Mouse (Mus musculus): ENCODE data around the gene Fam171a2. TPM values are rescaled to one million over a fixed set of nuclear protein-coding genes. Genes with fewer than 3 reads are reported as not detected.
A peak's percentile ranks its signal among the peaks of the same experiment; 100 is the strongest.
"Not testable (repeated sequence)": the region's sequence is repeated elsewhere in the genome, so short reads cannot be mapped to it uniquely, and the experiment has no call there.

The Fam171a2 gene
- total RNA-seq, 2 experiments from 2014 or later, result 1.6 to 2.7 TPM

DNA sequence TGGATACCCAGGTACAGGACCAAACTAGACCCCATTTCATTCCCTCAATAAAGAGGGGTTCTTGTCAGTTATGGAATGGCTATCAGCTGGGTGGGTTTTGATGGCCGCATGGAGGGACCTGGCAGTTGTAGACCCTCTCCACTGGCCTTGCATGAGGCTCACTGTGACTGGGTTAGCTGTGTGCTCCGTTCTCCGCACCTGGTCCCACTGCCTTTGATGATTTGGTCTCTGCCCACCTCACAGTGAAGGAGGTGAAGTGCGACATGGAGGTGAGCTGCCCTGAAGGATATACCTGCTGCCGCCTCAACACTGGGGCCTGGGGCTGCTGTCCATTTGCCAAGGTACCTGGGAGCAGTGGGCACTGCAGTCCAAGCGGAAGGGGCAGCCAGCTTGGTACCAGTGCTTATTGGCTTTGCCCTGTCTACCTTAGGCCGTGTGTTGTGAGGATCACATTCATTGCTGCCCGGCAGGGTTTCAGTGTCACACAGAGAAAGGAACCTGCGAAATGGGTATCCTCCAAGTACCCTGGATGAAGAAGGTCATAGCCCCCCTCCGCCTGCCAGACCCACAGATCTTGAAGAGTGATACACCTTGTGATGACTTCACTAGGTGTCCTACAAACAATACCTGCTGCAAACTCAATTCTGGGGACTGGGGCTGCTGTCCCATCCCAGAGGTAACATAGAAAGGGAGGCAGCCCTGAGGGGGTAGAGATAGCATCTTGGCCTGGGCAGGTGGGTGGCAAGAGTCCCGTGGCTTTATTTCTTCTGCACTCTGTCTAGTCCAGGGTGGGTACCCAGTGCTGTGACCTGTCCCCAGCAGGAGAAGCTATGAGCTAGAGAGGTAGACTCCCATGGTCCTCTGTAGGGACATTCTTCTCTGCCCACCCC is 12.4 kb downstream of the Fam171a2 start:
- no peak for DNase-seq

DNA sequence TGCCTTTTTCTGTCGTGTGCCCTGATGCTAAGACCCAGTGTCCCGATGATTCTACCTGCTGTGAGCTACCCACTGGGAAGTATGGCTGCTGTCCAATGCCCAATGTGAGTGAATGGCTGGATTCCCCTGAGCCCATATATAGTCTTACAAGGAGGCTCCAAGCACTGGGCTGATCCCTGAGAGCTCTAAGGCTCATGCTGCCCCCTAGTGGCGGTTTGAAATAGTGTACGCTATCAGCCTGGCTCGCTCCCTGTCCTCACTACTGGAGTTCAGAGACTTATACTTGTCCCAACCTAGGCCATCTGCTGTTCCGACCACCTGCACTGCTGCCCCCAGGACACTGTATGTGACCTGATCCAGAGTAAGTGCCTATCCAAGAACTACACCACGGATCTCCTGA is 13.1 kb downstream of the Fam171a2 start:
- peak; percentile 69 for DNase-seq

DNA sequence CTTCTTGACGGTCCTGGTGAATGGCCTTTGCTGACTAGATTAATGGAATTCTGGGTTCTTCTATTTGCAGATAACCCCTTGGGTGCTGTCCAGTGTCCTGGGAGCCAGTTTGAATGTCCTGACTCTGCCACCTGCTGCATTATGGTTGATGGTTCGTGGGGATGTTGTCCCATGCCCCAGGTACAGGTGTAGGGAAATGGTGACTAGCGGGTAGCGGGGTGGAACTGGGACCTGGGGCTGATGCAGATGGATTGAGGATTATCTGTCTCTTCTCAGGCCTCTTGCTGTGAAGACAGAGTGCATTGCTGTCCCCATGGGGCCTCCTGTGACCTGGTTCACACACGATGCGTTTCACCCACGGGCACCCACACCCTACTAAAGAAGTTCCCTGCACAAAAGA is 13.6 kb downstream of the Fam171a2 start:
- no peak for DNase-seq

DNA sequence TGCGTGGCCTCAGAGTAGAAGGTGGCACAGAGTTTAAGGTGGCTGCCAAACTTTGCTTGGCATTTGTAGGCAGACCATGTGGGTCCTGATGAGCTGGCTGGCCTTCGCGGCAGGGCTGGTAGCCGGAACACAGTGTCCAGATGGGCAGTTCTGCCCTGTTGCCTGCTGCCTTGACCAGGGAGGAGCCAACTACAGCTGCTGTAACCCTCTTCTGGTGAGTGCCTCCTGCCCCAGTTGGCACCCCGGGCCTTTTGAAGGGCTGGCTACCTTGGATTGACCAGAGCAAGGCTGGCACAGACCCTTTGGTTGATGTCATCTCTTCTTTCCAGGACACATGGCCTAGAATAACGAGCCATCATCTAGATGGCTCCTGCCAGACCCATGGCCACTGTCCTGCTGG is 14.6 kb downstream of the Fam171a2 start:
- DNase-seq, result peak; percentile 92

DNA sequence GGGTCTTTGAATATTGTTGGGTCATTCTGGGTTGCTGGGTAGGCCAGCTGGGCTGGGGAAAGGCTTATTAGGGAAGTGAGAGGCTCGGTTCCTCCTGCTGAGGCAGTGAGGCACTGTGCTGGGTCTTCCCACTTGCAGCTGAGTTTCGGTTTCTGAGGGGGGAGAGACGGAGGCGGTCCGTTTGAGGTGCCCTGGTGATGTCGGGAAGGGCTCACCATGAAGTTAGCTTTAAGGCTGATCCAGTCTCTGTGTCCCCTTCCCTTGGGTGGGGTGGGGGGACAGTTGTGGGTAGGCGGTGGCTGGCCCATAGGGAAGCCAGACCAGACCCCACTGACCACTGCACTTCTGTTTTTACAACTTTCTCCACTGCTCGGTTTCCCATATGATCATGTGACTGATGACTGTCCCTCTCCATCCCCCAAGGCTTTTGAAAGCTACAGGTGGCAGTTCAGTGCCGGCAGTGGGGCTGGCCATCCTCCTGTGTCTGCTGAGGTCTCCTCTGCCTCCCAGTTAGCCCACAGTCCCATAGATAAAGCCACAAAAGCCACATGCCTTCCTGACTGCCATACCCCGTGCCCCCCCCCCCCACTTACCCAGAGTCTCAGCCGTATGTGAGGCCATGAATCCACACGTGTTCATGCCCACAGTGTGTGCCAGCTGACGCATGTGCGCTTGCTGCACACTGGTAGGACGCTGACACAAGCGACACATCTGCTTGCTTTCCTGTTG is 15.2 kb downstream of the Fam171a2 start:
- DNase-seq, result peak; percentile 24

DNA sequence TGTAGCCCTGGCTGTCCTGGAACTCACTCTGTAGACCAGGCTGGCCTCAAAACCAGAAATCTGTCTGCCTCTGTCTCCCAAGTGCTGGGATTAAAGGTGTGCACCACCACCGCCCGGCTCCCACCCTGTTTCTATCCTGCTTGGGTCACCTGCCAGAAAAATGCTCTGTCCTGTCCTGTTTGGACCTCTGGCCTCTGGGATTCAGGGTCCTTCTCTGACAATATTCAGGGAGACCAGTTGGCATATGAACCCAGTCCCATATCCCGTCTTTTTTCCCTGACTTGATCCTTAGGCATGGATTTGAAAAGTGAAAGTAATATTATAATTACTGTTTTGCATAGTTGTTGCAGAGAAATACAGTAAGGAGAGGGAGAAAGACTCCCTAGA is 15.8 kb downstream of the Fam171a2 start:
- DNase-seq, result no peak

DNA sequence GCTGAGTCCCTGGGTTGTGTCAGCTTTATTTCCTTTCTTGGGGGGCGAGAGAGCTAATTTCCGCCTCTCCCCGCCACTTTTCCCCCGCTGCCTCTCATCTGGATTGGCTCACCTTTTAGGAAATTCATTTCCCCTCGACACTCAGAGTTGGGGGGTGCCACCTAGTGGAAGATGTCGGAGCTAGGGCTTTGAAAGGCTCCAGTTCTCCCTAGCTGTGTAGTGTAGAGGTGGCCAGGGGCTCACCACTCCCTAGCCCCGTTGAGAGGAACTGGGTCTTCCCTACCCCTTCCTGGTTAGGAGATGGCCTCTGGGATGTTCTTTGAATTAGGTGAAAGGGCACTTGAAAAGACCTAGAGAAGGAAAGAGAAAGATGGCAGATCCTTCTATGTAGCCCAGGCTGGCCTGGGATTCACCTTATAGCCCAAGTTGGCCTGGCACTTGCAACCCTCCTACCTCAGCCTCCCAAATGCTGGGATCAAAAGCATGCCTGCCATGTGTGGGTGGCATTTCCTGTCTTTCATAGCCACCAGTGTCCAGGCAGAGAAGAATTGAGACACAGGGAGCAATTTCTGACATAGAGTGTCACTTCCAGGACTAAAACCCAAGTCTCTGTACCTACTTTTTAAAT is 16.4 kb downstream of the Fam171a2 start:
- peak; percentile 69 for DNase-seq

DNA sequence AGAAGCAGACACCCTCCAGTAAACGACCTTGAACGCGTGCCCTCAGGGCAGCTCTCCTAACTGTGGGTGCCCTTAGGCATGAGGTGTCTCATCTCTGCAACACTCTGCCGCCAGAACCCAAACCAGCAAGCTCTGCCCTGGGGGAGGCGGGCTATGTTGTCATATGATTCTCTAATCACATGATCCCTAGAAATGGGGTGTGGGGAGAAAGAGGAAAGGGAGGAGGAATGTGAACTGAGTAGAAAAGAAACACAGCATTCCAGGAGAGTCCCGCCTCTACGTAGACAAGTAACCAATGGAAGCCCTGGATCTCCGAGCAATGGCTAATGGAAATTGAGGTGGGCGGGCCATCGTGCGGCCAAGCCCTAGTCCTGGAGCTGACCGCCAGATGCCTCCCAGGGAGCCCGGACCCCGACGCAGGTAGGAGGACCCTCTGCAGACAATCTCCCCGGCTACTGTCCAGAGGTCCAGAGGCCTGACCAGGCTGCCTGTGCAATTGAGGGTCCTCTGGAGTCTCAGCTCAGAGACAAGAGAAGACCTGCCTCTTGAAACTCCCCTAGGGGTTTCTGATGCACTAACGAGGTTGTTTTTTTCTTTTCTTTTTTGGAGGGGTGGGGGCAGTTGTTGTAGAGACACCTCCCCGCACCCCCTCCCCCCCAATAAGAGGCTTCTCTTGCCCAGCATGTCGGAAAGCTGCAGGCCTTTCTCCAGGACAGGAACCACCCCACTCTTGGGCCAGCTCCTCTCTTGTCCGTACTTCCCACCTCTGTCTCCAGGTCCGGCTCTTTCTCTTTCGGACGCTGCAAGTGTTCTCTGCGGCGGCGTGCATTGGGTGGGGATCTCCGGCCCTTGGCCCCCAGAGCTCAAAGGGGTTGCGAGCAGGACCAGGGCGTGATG is 17.1 kb downstream of the Fam171a2 start, which contains the start of gene Grn:
Grn (plus strand) TSS at position 195 of the 897 bp plus-strand sequence.
- DNase-seq, result peak; percentile 90

DNA sequence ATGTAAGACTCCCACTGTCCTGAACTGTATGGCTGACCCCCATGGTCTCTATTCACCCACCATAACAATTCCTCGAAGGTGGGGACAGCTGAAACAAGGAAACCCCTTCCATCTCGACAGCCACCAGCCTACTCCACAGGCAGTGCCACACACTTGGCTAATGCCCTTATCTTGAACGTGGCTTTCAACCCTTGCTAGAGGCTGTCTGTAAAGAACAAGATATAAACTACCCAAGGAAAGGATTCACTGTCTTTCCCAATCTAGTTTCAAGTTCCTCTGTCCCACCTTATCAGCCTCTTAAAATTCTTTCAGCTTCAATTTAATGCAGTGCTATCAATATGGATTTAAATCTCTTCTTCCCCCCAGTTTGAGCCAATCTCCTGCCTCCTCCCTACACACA is 17.9 kb downstream of the Fam171a2 start:
- DNase-seq, result no peak

DNA sequence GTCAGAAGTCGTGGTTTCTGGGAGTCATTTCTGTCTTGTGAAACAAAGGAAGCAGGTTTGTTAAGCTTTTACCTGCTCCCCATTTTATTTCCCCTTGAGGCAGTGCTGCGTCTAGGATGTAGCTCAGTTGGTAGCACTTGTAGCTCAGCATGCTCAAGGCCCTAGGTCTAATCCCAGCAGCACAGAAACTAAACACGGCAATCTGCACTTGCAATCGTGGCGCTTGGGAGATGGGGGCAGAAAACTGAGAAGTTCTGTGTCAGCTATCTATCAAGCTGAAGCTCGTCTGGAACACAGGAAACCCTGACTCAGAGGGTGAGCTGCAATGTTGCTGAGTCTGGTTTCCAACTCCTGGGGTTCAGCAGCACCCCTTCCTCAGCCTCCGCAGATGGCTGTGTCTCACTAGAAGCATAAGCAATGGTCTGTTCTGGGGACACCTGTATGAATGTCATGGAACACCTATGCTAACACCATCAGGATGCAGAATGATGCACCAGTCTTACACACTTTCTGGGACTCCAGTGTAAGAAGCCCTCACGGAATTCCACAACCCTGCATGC is 18.4 kb downstream of the Fam171a2 start:
- DNase-seq, result no peak

DNA sequence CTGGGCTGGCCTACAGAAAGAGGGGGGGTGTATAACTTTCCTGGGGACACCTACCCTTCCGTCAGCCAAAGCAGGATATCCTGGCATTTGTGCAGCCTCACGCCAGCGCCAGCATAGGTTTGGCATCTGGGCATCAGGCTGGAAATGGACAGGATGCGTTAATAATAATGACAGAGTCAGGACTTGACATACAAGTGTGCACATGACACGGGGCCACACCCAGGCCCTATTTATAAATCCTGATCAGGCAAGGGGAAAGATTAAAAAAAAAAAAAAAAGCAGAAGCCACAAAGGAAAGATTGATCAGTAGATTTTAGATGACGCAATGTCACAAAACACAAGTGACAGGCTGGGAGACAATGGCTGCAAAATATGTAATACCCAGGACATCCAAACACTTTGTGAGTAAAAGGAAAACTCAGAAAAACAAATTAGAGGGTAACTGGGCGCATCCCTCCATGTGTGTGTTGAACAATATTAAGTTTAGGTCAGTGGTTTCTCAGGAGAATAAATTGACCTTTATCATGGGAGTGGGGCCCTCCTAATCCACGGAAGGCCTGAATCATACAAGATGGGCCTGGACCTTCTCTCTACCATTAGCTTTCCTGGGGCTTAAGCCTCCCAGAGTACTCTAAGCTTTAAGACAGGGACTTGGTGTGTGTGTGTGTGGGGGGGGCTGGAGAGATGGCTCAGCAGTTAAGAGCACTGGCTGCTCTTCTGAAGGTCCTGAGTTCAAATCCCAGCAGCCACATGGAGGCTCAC is 21.7 kb downstream of the Fam171a2 start:
- DNase-seq, result no peak

DNA sequence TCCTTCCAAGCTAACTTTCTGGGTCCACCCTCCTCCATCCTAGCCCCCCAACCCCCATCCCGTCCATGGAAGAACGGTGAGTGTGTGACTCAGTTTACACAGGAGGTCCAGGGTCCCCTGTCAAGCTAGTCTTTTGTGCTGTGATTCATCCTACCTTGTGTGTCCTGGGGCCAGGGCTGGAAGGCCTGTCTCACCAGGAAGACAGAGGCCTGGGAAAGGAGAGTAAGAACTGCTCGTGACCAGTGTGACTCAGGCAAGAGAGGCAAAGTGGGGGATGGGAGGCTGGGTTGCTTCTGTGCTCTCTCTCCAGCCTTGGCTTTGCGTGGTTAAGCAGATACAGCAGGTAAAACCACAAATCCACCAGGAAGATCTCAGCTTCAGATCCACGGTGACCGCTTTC is 22.8 kb downstream of the Fam171a2 start:
- no peak for DNase-seq

DNA sequence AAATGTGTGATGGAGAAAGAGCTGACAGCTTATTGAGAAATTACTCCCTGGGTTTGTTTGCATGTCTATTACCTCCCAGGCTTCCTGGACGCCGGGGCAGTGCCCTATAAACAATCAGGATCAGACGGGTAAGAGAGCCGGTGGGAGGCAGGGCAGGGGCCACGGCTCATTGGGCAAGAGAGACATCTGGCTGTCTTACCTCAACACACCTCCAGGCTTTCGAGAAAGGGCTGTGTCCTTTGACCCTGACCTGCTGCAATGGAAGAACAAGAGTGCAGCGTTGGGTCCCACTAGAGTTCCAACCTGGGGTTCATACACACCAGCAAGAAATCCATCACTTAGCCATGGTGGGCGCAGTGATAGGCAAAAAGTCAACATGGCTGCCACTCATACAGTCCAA is 25.9 kb downstream of the Fam171a2 start:
- no peak for DNase-seq

DNA sequence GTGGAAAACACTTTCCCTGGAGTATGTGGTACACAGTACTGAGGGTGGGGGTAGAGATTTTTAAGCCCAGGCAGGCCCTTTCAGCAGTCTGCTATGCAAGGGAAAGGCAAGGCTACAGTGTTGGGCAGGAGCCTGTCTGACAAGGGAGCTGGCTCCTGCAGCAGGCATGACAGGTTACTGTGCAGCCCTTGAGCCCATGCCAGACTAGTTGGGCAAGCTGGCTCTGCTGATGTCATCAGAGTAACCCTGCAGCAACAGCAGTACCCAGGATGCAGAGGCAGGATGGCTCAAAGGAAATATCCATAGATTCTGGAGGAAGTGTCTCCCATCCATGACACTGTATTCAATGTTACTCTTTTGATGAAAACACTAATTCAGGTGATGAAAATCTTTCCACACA is 28.6 kb downstream of the Fam171a2 start:
- DNase-seq, result no peak

DNA sequence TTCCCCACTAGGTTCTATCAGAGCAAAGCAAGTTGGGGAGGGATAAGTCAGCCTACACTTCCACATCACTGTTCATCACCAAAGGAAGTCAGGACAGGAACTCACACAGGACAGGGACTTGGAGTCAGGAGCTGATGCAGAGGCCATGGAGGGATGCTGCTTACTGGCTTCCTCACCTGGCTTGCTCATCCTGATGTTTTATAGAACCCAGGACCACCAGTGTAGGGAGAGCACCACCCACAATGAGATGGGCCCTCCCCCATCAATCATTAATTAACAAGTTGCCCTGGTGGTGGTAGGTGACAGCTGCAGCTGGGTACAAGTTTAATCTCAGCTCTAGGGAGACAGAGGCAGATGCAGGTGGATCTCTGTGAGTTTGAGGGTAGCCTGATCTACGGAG is 30.3 kb downstream of the Fam171a2 start:
- no peak for DNase-seq

DNA sequence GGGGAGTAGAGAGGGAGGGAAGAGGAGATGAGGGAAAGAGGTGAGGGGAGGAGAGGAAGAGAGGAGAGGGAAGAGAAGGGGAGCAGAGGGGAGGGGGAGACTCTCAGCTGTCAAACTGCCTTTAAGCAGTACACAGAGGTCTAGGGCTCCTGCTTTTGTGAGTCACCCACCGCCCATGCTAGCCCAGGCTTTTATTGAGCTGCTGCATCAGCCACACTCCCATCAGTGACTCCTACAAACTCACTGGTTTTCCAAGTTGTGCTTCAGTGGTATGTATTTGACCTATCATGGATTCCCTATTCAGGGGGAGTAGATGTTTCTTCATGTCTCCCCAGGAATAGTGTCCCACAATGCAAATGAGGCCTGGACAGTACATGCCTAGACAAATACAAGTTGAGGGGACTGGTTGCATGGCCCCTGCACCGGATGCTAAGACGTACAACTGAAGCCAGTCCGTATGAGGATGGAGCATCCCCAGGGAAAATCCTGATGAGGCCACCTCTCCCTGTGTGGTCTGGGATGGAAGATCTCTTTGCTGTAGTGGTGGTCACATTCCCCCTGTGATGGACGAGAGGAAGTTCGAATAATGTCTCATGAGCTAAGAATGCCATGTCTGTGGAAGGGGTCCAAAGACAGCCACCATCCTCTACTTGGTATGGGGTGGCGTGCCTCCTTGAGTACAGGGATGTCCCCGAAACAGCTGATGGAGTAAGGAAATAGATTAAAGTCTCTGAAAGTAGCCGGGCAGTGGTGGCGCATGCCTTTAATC is 32.3 kb downstream of the Fam171a2 start:
- no peak for DNase-seq

DNA sequence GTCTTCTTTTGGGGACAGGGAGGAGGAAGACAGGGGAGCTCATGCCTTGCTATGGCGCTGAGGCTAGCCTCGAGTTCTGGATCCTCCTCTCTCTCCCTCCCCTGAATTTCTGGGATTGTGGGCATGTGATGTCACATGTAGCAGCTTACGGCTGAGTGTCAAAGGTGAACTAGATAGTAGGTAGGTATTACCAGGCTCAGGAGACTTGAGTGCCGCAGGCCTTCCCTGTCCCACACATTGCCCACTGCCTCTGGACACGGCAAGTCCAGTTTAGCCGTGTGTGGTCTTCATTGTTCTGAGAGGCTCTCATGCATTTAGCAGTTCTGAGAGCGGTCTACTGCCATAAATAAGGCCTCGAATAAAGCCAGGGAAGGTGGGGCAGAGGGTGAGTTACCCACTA is 34.4 kb downstream of the Fam171a2 start:
- no peak for DNase-seq

DNA sequence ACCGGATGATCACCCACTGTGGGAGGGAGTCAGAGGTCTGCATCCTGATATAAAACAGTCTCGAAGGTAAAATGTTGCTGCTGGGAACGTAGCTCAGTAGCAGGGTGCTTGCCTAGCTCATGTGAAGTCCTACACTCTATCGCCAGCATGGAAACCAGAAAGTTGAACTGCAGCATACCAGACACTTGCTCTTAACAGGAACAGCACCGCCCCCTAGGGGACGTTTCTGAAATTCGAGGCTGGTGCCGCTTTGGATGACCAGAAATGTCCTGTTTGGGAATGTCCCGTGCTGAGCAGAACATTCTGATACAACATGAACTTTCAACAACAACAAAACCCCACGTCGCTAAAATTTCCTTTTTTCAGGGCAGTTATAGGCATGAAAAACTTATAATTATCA is 35.8 kb downstream of the Fam171a2 start:
- DNase-seq, result peak; percentile 79

DNA sequence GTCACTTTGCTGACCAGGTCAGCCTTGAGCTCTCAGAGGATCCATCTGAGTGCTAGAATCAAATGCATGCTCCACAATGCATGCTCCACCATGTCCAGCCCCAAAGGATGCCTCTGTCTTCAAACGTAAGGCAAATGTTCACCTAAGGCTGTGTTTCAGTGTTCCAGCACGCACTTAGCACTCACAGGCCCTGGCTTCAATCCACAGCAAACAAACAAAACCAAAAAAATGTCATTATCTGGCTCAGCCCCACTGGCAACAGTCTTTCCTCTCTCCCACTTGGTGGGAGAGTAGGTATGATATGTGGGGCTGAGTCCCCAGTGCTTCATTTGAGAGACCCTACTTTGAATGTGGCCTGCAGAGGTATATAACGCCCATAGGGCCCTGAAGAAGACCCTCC is 36.4 kb downstream of the Fam171a2 start:
- DNase-seq, result no peak

DNA sequence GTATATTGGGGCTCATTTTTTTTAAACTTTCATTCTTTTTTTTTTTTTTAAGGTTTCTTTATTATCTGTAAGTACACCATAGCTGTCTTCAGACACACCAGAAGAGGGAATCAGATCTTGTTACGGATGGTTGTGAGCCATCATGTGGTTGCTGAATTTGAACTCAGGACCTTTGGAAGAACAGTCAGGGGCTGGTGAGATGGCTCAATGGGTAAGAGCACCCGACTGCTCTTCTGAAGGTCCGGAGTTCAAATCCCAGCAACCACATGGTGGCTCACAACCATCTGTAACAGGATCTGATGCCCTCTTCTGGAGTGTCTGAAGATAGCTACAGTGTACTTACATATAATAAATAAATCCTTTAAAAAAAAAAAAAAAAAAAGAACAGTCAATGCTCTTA is 37.1 kb downstream of the Fam171a2 start:
- not testable (repeated sequence) for DNase-seq

All from gastrocnemius, postnatal 25 days (tissue).